Mouse (Mus musculus): Measurements from ENCODE around the gene Stk35. TPM values are rescaled to one million over a fixed set of nuclear protein-coding genes. Genes with fewer than 3 reads are reported as not detected.
"Not testable (repeated sequence)": the region's sequence is repeated elsewhere in the genome, so short reads cannot be mapped to it uniquely, and the experiment has no call there.

The Stk35 gene
- polyA plus RNA-seq, 1 experiment from 2014 or later, result 16.5 TPM

DNA sequence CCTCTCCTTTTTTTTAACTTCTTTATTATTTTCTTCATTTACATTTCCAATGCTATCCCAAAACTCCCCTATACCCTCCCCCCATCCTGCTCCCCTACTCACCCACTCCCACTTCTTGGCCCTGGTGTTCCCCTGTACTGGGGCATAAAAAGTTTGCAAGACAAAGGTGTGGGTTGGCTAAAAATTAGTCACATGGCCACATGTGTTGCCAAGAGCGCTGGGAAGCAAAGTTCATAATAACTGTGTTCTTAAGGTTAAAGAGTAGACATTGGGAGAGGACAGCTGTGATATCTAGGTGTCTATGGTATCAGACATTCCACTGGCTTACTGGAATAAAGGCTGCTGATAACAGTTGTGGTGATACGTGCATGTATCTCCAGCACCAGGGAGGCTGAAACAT is 46.2 kb downstream of the Stk35 start:
- Histone ChIP-seq H3K9me3 (no peaks in the 10 kb centered on the region), H3K4me3 (no peak overlapping the region), H3K4me1 (no peaks in the 10 kb centered on the region), H3K27me3 (ENCODE audit: insufficient read depth, poor library complexity, severe bottlenecking) (no peaks in the 10 kb centered on the region), H3K36me3 (no peaks in the 10 kb centered on the region), H3K27ac (no peak overlapping the region)
- WGBS, result 68% methylated on average over 2 of the region's 2 CpGs
- no peak for DNase-seq (ENCODE audit: low spot score)

DNA sequence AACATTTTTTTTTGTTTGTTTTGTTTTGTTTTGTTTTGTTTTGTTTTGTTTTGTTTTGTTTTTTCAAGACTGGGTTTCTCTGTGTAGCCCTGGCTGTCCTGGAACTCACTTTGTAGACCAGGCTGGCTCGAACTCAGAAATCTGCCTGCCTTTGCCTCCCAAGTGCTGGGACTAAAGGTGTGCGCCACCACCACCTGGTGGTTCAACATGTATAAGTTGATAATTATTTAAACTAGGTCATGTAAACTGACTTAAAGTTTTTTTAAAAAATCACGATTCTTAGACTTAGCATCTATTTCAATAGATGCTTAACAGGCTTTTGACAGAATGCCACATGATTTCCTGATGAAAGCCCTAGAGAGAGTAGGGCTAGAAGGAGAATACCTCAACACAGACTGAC is 48.8 kb downstream of the Stk35 start:
- H3K27me3 ChIP-seq (ENCODE audit: insufficient read depth, poor library complexity, severe bottlenecking); H3K36me3 ChIP-seq; H3K4me1 ChIP-seq; H3K9me3 ChIP-seq; H3K4me3 ChIP-seq; DNase-seq (ENCODE audit: low spot score); H3K27ac ChIP-seq: not testable (repeated sequence)
- WGBS, result 84% methylated on average over 3 of the region's 3 CpGs

DNA sequence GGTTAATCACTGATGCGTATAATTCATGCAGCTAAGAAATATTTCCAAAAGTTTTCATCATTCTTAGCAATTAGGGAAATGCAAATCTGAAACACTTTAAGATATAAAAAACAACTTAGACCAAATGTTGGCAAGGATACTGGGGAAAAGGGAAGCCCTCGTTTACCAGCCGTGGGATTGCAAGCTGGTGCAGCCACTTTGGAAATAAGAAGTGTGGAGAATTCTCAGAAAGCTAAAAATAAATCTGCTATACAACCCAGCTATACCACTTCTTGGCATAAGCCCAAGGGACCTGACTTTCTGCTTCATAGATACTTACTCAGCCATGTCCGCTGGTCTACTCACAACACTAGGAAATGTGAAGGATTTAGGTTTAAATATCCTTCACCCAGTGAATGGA is 51.2 kb downstream of the Stk35 start:
- Histone ChIP-seq H3K36me3 (no peaks in the 10 kb centered on the region), H3K27me3 (ENCODE audit: insufficient read depth, poor library complexity, severe bottlenecking) (no peaks in the 10 kb centered on the region), H3K4me1 (no peaks in the 10 kb centered on the region), H3K27ac (no peak overlapping the region), H3K4me3 (no peak overlapping the region), H3K9me3 (no peaks in the 10 kb centered on the region)
- no peak for DNase-seq (ENCODE audit: low spot score)
- 88% methylated on average over 4 of the region's 4 CpGs for WGBS

DNA sequence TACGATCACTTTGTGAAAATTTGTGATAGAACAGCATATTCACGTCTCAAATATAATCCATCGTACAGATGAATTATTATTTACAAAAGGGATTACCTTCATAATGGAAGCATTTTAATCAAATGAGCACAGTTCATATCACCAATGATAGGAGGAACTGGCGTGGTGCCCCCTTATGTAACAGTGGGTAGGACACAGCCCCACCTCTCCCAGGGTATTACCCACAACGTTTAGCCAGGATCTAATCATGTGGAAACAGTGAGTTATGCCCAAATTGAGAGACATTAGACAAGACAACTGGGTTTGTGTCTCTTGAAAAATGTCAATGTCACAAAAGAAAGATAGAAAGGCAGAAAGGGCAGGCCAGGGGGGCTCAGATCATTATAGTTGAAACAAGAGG is 62.9 kb downstream of the Stk35 start:
- Histone ChIP-seq H3K4me1 (no peaks in the 10 kb centered on the region), H3K36me3 (no peaks in the 10 kb centered on the region), H3K27ac (no peak overlapping the region), H3K9me3 (no peaks in the 10 kb centered on the region), H3K4me3 (no peak overlapping the region), H3K27me3 (ENCODE audit: insufficient read depth, poor library complexity, severe bottlenecking) (no peaks in the 10 kb centered on the region)
- DNase-seq (ENCODE audit: low spot score), result no peak
- WGBS, result 79% methylated on average over 5 of the region's 5 CpGs

DNA sequence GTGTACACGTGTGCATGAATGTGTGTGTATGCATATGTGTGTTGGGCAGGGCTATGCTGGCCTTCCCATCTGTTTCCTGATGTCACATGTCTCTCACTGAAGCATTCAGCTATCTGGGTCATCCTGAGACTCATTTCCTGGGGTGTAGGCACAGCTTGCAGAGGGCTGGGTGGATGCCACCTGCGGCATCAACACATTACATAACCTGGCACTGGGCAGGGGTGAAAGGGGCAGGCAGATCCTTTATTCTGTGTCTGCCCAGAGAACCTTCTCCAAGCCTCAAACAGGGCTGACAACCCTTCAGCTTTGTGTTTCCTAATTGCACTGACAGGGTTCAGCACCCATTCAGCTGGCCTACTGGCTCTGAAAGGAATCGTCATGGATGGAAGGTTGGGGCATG is 64.6 kb downstream of the Stk35 start:
- H3K27me3 ChIP-seq (ENCODE audit: insufficient read depth, poor library complexity, severe bottlenecking), result no peaks in the 10 kb centered on the region
- H3K36me3 ChIP-seq, result no peaks in the 10 kb centered on the region
- 75% methylated on average over 3 of the region's 3 CpGs for WGBS
- no peaks in the 10 kb centered on the region for H3K4me1 ChIP-seq
- no peaks in the 10 kb centered on the region for H3K9me3 ChIP-seq
- no peak for DNase-seq (ENCODE audit: low spot score)
- H3K27ac ChIP-seq, result no peak overlapping the region
- no peak overlapping the region for H3K4me3 ChIP-seq

DNA sequence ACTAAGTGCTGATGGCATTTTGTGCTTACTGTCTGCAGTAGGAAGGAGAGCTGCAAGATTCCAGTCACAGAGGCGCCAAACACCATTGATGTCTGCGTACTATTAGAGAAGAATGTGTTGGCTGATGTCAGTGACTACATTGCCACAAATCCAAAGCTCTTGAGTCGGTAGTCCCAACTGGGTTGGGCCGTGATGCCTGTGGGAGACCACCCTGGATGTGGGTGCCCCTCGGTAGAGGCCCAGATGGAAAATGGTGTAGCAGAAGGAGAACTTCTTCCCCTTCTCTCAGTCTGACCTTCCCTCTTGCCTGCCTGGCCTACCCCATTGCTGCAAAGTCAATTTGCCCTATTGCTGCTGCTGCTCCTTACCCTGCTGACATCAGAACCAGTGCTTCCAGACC is 68.8 kb downstream of the Stk35 start:
- H3K36me3 ChIP-seq, result no peaks in the 10 kb centered on the region
- H3K9me3 ChIP-seq, result no peaks in the 10 kb centered on the region
- peaks cover 16% of the 10 kb centered on the region for H3K4me1 ChIP-seq
- WGBS, result 93% methylated on average over 5 of the region's 5 CpGs
- DNase-seq (ENCODE audit: low spot score), result no peak
- H3K27me3 ChIP-seq (ENCODE audit: insufficient read depth, poor library complexity, severe bottlenecking), result no peaks in the 10 kb centered on the region
- no peak overlapping the region for H3K4me3 ChIP-seq
- no peak overlapping the region for H3K27ac ChIP-seq

DNA sequence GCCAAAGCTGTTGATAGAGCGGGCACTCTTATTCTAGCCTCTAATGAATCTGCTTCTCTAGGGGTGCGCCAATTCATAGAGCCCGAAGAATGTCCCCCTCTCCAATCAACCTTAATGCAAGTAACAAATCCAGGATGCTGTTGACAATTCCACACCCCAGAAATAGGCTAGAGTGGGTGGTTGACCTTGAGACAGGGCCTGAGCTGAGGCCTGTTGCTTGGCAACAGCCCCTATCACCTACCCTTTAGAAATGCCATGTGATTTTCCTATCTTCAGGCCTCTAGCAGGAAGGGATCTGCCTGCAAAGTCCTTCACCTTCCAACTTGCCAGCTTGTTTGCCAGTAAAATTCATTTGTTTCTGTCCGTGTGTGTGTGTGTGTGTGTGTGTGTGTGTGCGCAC is 70.9 kb downstream of the Stk35 start:
- no peaks in the 10 kb centered on the region for H3K27me3 ChIP-seq (ENCODE audit: insufficient read depth, poor library complexity, severe bottlenecking)
- no peak overlapping the region for H3K4me3 ChIP-seq
- WGBS, result 68% methylated on average over 5 of the region's 5 CpGs
- no peaks in the 10 kb centered on the region for H3K9me3 ChIP-seq
- peaks cover 16% of the 10 kb centered on the region for H3K4me1 ChIP-seq
- DNase-seq (ENCODE audit: low spot score), result no peak
- peak overlapping the region; percentile 79 for H3K27ac ChIP-seq
- no peaks in the 10 kb centered on the region for H3K36me3 ChIP-seq

DNA sequence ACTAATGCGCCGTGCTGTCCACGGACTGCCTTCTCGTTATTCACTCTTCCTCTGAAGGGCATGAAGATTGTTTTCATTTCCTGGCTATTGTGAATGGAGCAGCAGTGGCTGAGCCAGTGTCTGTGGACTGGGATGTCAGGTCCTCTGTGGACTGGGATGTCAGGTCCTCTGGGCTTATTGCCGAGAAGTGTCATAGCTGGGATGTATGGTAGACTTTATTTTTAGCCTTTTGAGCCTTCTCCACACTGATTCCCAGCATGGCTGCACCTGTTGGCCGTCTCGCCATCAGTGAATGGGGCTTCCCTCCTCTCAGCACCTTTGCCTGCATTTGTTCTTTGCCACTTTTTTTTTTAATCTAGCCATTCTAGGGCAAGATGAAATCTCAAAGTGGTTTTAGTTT is 71.8 kb downstream of the Stk35 start:
- Histone ChIP-seq H3K4me3 (no peak overlapping the region), H3K4me1 (peaks cover 16% of the 10 kb centered on the region), H3K36me3 (no peaks in the 10 kb centered on the region), H3K9me3 (no peaks in the 10 kb centered on the region), H3K27ac (peak overlapping the region; percentile 56; the same call in 1 of the 2 replicates), H3K27me3 (ENCODE audit: insufficient read depth, poor library complexity, severe bottlenecking) (no peaks in the 10 kb centered on the region)
- no peak for DNase-seq (ENCODE audit: low spot score)
- WGBS, result 74% methylated on average over 7 of the region's 7 CpGs

DNA sequence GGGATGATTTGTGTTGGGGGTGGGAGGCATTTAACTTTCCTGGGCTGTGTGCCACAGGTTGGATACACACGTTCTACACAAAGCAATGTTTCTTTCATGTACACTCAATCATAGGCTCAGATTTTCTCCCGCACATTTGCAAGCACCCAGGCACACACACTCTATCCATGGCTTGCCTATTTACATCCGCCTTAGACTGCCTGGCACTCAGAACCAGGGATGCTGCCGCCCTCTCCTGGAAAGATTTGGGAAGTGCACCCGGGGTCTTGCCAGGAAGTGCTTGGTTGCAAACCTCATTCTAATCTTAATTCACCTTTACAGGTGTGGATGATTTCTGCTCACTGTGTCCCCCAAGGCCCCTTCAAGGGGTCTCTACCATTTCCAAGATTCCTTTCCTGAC is 73.2 kb downstream of the Stk35 start:
- DNase-seq (ENCODE audit: low spot score), result peak; percentile 81
- H3K27me3 ChIP-seq (ENCODE audit: insufficient read depth, poor library complexity, severe bottlenecking), result no peaks in the 10 kb centered on the region

DNA sequence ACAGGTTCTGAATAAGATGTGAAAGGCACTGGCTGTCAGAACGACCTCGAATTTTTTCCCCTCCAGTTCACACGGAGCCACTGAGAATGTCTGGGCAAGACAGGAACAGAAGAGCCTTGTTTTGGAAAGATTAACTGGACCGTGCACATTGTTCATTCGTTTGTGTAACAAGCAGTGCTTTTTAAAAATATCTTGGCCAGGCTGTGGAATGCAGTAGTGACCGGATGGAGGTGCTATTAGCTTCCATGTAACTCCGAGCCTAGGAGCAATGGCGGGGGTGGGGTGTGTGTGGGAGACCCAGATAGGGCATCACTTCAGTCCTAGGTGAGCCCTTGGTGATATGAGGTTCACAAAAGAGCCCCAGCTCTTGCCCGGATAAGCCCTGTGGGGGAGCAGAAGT is 73.8 kb downstream of the Stk35 start:
- DNase-seq (ENCODE audit: low spot score), result no peak
- no peak overlapping the region for H3K27ac ChIP-seq
- no peak overlapping the region for H3K4me3 ChIP-seq
- no peaks in the 10 kb centered on the region for H3K9me3 ChIP-seq
- peaks cover 16% of the 10 kb centered on the region for H3K4me1 ChIP-seq
- H3K36me3 ChIP-seq, result no peaks in the 10 kb centered on the region
- 54% methylated on average over 9 of the region's 9 CpGs for WGBS
- H3K27me3 ChIP-seq (ENCODE audit: insufficient read depth, poor library complexity, severe bottlenecking), result no peaks in the 10 kb centered on the region

More for the DNA sequence above, 73.2 kb downstream of the Stk35 start:
- no peak overlapping the region for H3K4me3 ChIP-seq
- H3K9me3 ChIP-seq, result no peaks in the 10 kb centered on the region
- no peak overlapping the region for H3K27ac ChIP-seq
- H3K4me1 ChIP-seq, result peaks cover 16% of the 10 kb centered on the region
- WGBS, result 6% methylated on average over 5 of the region's 5 CpGs
- no peaks in the 10 kb centered on the region for H3K36me3 ChIP-seq

DNA sequence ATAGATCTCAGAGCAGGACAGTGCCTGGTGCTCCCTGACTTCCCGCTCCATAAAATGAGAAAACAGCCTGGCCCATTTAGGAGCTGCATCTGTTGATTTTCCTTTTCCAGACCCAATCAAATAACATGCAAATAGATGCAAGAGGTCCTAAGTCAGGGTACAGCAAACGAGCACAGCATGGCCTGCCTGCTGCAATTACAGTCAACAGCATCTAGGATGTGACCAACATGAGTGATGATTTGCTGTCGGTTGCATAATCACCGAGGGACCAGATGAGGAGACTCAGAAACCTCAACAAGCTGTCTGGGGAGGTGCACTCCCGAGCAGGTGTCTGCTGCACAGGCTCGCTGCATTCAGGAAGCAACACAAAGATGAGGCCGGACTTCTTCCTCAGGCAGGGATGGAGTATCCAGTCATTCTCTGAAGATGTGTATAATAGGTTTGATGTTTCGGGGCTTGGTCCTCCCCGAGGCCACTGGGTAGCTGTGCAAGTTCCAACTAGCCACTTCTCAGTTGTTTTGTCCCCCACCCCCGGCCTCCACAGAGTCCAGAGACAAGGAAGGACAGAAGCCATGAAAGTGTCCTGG is 74.3 kb downstream of the Stk35 start:
- WGBS, result 74% methylated on average over 10 of the region's 10 CpGs
- H3K4me3 ChIP-seq, result no peak overlapping the region
- no peaks in the 10 kb centered on the region for H3K36me3 ChIP-seq
- no peak overlapping the region for H3K27ac ChIP-seq
- H3K4me1 ChIP-seq, result peaks cover 16% of the 10 kb centered on the region
- H3K27me3 ChIP-seq (ENCODE audit: insufficient read depth, poor library complexity, severe bottlenecking), result no peaks in the 10 kb centered on the region
- no peak for DNase-seq (ENCODE audit: low spot score)
- H3K9me3 ChIP-seq, result no peaks in the 10 kb centered on the region

DNA sequence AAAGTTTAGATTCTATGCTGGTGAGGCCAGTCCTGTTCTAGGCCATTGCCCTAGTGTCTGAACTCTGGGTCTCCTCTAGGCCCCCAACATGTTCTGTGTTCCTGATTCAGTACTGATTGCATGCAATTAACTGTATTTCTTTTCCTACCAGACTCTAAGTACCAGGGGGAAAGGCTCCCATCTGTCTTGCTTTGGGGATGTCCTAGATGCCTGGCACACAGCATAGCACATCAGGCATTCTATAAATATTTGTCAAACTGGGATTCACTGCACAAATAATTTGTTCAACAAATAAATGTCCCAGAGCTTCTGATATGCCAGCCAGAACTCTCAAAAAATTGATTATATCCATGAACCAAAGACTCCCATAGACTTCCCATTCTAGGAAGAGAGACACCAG is 76.6 kb downstream of the Stk35 start:
- no peak for DNase-seq (ENCODE audit: low spot score)
- Histone ChIP-seq H3K9me3 (no peaks in the 10 kb centered on the region), H3K4me3 (no peak overlapping the region), H3K4me1 (0 out of 2 replicates have a peak, but pooled peaks cover 3% of the 10 kb centered on the region), H3K36me3 (no peaks in the 10 kb centered on the region), H3K27ac (no peak overlapping the region), H3K27me3 (ENCODE audit: insufficient read depth, poor library complexity, severe bottlenecking) (no peaks in the 10 kb centered on the region)

DNA sequence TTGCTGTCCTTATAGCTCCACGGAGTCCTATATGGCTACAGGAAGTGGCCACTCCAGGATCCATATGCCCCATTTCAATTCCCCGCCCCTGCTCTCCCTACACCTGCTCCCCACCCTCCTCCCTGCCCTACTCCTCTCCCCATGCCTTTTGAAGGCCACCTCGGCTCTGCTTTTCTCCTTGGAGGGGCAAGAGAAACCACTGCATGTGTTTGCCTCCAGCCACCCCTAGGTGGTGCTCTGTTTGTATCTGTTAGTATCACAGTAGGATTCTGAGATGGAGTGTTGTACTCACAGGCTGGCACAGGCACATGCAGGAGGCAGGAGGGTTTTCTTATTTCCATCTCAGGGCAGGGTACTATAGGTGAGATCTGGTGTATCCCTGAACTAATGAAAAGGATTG is 79.5 kb downstream of the Stk35 start:
- 47% methylated on average over 3 of the region's 3 CpGs for WGBS
- no peaks in the 10 kb centered on the region for H3K36me3 ChIP-seq
- H3K4me3 ChIP-seq, result no peak overlapping the region
- H3K4me1 ChIP-seq, result peaks cover 4% of the 10 kb centered on the region; the same call in 1 of the 2 replicates
- H3K27ac ChIP-seq, result no peak overlapping the region
- H3K27me3 ChIP-seq (ENCODE audit: insufficient read depth, poor library complexity, severe bottlenecking), result no peaks in the 10 kb centered on the region
- no peak for DNase-seq (ENCODE audit: low spot score)
- H3K9me3 ChIP-seq, result no peaks in the 10 kb centered on the region

DNA sequence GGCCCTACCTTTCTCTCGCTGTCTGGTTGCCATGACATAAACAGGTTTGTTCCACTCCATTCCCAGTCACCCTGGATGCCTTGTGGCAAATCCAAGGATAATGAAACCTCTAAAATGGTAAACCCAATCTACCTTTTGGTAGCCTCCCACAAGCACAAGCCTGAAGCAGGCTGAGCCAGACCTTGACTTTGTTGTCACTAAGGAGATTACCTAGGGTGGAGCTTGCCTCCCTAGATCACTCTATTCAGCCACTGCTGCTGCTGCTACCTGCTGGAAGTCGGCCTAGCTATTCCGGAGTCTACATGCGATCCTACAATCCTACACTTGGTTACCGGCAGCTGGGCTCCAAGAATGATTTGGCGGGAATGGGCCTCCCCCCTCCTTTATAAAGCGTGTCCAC is 79.9 kb downstream of the Stk35 start:
- H3K27me3 ChIP-seq (ENCODE audit: insufficient read depth, poor library complexity, severe bottlenecking), result no peaks in the 10 kb centered on the region
- H3K4me3 ChIP-seq, result no peak overlapping the region
- H3K9me3 ChIP-seq, result no peaks in the 10 kb centered on the region
- H3K27ac ChIP-seq, result no peak overlapping the region
- WGBS, result 81% methylated on average over 7 of the region's 7 CpGs
- H3K36me3 ChIP-seq, result no peaks in the 10 kb centered on the region
- H3K4me1 ChIP-seq, result peaks cover 4% of the 10 kb centered on the region; the same call in 1 of the 2 replicates
- no peak for DNase-seq (ENCODE audit: low spot score)
